Mouse (Mus musculus) heart, embryonic 14.5 days (tissue): ENCODE measurements around the gene Gimap9. TPM values are rescaled to one million over a fixed set of nuclear protein-coding genes. Genes with fewer than 3 reads are reported as not detected.

Experiments
- ATAC-seq: fragments of 200-750 bp; cut with Nextera tagmentation; 2 replicates; pipeline ENCODE4 v1.8.0; 2017; ENCODE audit warnings: low read depth, moderate TSS enrichment; ENCODE audit not compliant: insufficient number of reproducible peaks, insufficient read depth, low FRiP score
- H3K27ac ChIP-seq, 2 experiments: fragments of 200-500 bp in 1 of 2; fragments of 300-500 bp in 1 of 2; sonication (generic) in 1 of 2; replicated peaks in 1 of 2; 2 replicates each; pipeline ENCODE4 v1.5.1; 2012 to 2014; ENCODE audit warnings: low read depth in 2 of 2, low read length in 2 of 2, control low read depth in 1 of 2, mild to moderate bottlenecking in 1 of 2, mixed read lengths in 1 of 2; ENCODE audit not compliant: control insufficient read depth in 1 of 2, insufficient read depth in 1 of 2
- H3K27me3 ChIP-seq: fragments of 300-500 bp; sonication (generic); 2 replicates; pipeline ENCODE4 v1.6.1; 2014; ENCODE audit warnings: mild to moderate bottlenecking, low read length, control low read depth; ENCODE audit not compliant: control insufficient read depth, insufficient read depth
- H3K36me3 ChIP-seq: fragments of 300-500 bp; sonication (generic); 2 replicates; pipeline ENCODE4 v1.6.1; 2014; ENCODE audit warnings: mild to moderate bottlenecking, control low read depth, low read length, mixed read lengths; ENCODE audit not compliant: control insufficient read depth, insufficient read depth
- H3K4me1 ChIP-seq, 2 experiments: fragments of 200-500 bp in 1 of 2; fragments of 300-500 bp in 1 of 2; sonication (generic) in 1 of 2; 2 replicates each; pipeline ENCODE4 v1.6.1; 2012 to 2014; ENCODE audit warnings: low read length in 2 of 2, control low read depth in 1 of 2, mixed read lengths in 1 of 2; ENCODE audit not compliant: control insufficient read depth in 2 of 2, insufficient read depth in 2 of 2
- H3K4me2 ChIP-seq: fragments of 300-500 bp; sonication (generic); 2 replicates; pipeline ENCODE4 v1.6.1; 2014; ENCODE audit warnings: mild to moderate bottlenecking, low read length
- H3K4me3 ChIP-seq, 2 experiments: fragments of 200-500 bp in 1 of 2; fragments of 300-500 bp in 1 of 2; sonication (generic) in 1 of 2; 2 replicates each; pipeline ENCODE4 v1.5.1; 2012 to 2014; ENCODE audit warnings: low read length in 2 of 2, mild to moderate bottlenecking in 2 of 2, control low read depth in 1 of 2, low read depth in 1 of 2, moderate library complexity in 1 of 2; ENCODE audit not compliant: control insufficient read depth in 1 of 2, insufficient read depth in 1 of 2
- H3K9ac ChIP-seq: fragments of 300-500 bp; sonication (generic); 2 replicates; pipeline ENCODE4 v1.6.1; 2014; ENCODE audit warnings: mild to moderate bottlenecking, low read length
- H3K9me3 ChIP-seq: fragments of 300-500 bp; sonication (generic); 2 replicates; pipeline ENCODE4 v1.6.1; 2016; ENCODE audit warnings: low read length, control low read depth; ENCODE audit not compliant: control insufficient read depth
- WGBS: fragments of 180-500 bp; shearing (Covaris S2); extraction: QIAGEN DNeasy Blood & Tissue Kit; methylation state at CpG from one replicate; pipeline ENCODE4 v1.1.7; 2014; 5-methylcytosine and 5-hydroxymethylcytosine counted together
- polyA plus RNA-seq: library from polyadenylated mRNA; unstranded; fragments of >200 nt; fragmentation: Nextera tagmentation; extraction: Ambion mirVana; gene quantifications from 2 replicates; pipeline ENCODE4 v1.2.1, GENCODE M21; 2014

Gimap9 gene
- polyA plus RNA-seq, 1 experiment from 2014 or later, result 6.3 TPM

- ATAC-seq, result no peak
- Histone ChIP-seq H3K4me3 (no peak overlapping the region), H3K27ac (no peak overlapping the region), H3K4me2 (no peak overlapping the region), H3K36me3 (no peaks in the 10 kb centered on the region), H3K27me3 (no peaks in the 10 kb centered on the region), H3K9ac (no peak overlapping the region), H3K9me3 (no peaks in the 10 kb centered on the region), H3K4me1 (no peaks in the 10 kb centered on the region)
- WGBS, result 66% methylated on average over 6 of the region's 6 CpGs
Measured at GRCm38 (mm10) chr6:48692962-48693361, 17.0 kb downstream of the Gimap9 start.

GRCm38 (mm10) chr6:48696830-48697554 is 21.1 kb downstream of the Gimap9 start:
- no peak for ATAC-seq
- Histone ChIP-seq H3K4me1 (no peaks in the 10 kb centered on the region), H3K27ac (peak overlapping the region; percentile 21 to 53; a peak in 1 of 4 replicates), H3K36me3 (0 out of 2 replicates have a peak, but pooled peaks cover 2% of the 10 kb centered on the region), H3K4me3 (no peak overlapping the region), H3K4me2 (no peak overlapping the region), H3K9ac (no peak overlapping the region), H3K27me3 (no peaks in the 10 kb centered on the region), H3K9me3 (no peaks in the 10 kb centered on the region)
- WGBS, result 69% methylated on average over 4 of the region's 4 CpGs

GRCm38 (mm10) chr6:48697555-48697930 is 21.6 kb downstream of the Gimap9 start:
- H3K27ac ChIP-seq, result peak overlapping the region; percentile 21 to 53; a peak in 1 of 4 replicates
- WGBS, result 25% methylated on average over 1 of the region's 1 CpGs

GRCm38 (mm10) chr6:48698066-48698856 is 22.3 kb downstream of the Gimap9 start:
- Histone ChIP-seq H3K36me3 (0 out of 2 replicates have a peak, but pooled peaks cover 6% of the 10 kb centered on the region), H3K4me1 (no peaks in the 10 kb centered on the region), H3K4me2 (no peak overlapping the region), H3K27ac (0 out of 4 replicates have a peak overlapping the region, but pooled peaks of 1 of the 2 experiments have one; percentile 75), H3K4me3 (no peak overlapping the region), H3K9ac (no peak overlapping the region), H3K27me3 (no peaks in the 10 kb centered on the region), H3K9me3 (no peaks in the 10 kb centered on the region)
- ATAC-seq, result no peak
- 82% methylated on average over 7 of the region's 7 CpGs for WGBS

More at GRCm38 (mm10) chr6:48697555-48697930, 21.6 kb downstream of the Gimap9 start:
- no peak overlapping the region for H3K4me3 ChIP-seq
- no peaks in the 10 kb centered on the region for H3K27me3 ChIP-seq
- H3K9ac ChIP-seq, result no peak overlapping the region
- H3K9me3 ChIP-seq, result no peaks in the 10 kb centered on the region
- H3K4me2 ChIP-seq, result no peak overlapping the region
- ATAC-seq, result no peak
- 0 out of 2 replicates have a peak, but pooled peaks cover 6% of the 10 kb centered on the region for H3K36me3 ChIP-seq
- H3K4me1 ChIP-seq, result no peaks in the 10 kb centered on the region

- no peaks in the 10 kb centered on the region for H3K9me3 ChIP-seq
- no peak for ATAC-seq
- H3K4me2 ChIP-seq, result no peak overlapping the region
- H3K4me3 ChIP-seq, result no peak overlapping the region
- peak overlapping the region; percentile 43 to 75; a peak in 2 of 4 replicates for H3K27ac ChIP-seq
- no peaks in the 10 kb centered on the region for H3K27me3 ChIP-seq
- H3K4me1 ChIP-seq, result no peaks in the 10 kb centered on the region
- 55% methylated on average over 3 of the region's 3 CpGs for WGBS
- 0 out of 2 replicates have a peak, but pooled peaks cover 6% of the 10 kb centered on the region for H3K36me3 ChIP-seq
- H3K9ac ChIP-seq, result no peak overlapping the region
Measured at GRCm38 (mm10) chr6:48698888-48699287, 23.0 kb downstream of the Gimap9 start.

- no peaks in the 10 kb centered on the region for H3K4me1 ChIP-seq
- no peak overlapping the region for H3K4me2 ChIP-seq
- peak; percentile 74 for ATAC-seq
- no peaks in the 10 kb centered on the region for H3K27me3 ChIP-seq
- H3K9me3 ChIP-seq, result no peaks in the 10 kb centered on the region
- 39% methylated on average over 5 of the region's 5 CpGs for WGBS
- H3K9ac ChIP-seq, result no peak overlapping the region
- peaks cover 13% of the 10 kb centered on the region; the same call in 1 of the 2 replicates for H3K36me3 ChIP-seq
- no peak overlapping the region for H3K4me3 ChIP-seq
- H3K27ac ChIP-seq, result peak overlapping the region; percentile 70 to 87
Measured at GRCm38 (mm10) chr6:48700251-48701075, 24.5 kb downstream of the Gimap9 start.

- Histone ChIP-seq H3K9ac (no peak overlapping the region), H3K27me3 (no peaks in the 10 kb centered on the region), H3K27ac (peak overlapping the region in 1 of 2 experiments; percentile 70; a peak in 3 of 4 replicates), H3K36me3 (peaks cover 13% of the 10 kb centered on the region; the same call in 1 of the 2 replicates), H3K4me1 (no peaks in the 10 kb centered on the region), H3K4me2 (no peak overlapping the region), H3K9me3 (no peaks in the 10 kb centered on the region), H3K4me3 (no peak overlapping the region)
- 78% methylated on average over 7 of the region's 7 CpGs for WGBS
- no peak for ATAC-seq
Measured at GRCm38 (mm10) chr6:48702146-48702545, 26.2 kb downstream of the Gimap9 start.
